Mouse (Mus musculus) mouse embryonic stem cell (cell line): ENCODE data around the gene Mfng.

Experiments
- in situ Hi-C, 2 experiments: fragments of 300-500 bp; cut with MboI; formaldehyde crosslinking; loops; 1 replicate in 1 of 2; 3 replicates in 1 of 2; pipeline ENCODE4 v1.14.3; 2019 to 2020; ENCODE audit warnings: low sequenced_read_pairs in 2 of 2, low pct_unique_long_range_greater_than_20kb in 1 of 2, mixed read lengths in 1 of 2; ENCODE audit not compliant: unreplicated experiment in 1 of 2

Mfng gene

GRCm38 (mm10) chr15:78770234-78770982 lies 2.9 kb downstream of the Mfng start:
- in situ Hi-C loops: no loop called here

DNA sequence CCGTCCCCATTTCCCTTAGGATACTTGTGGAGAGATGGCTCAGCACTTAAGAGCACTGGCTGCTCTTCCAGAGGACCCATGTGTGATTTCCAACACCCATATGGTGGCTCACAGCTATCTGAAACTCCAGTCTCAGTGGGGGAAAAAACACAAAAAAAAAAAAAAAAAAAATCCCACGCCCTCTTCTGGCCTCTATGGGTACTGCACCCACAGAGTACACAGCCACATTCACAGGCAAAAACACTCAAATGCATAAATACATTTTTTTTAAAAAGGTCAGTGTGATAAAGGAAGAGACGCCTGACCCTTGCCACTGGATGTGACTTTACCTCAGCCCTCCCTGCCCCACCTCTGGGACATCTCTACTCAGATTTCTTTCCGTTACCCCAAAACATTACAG lies 4.2 kb downstream of the Mfng start:
- in situ Hi-C loops: no loop called here

DNA sequence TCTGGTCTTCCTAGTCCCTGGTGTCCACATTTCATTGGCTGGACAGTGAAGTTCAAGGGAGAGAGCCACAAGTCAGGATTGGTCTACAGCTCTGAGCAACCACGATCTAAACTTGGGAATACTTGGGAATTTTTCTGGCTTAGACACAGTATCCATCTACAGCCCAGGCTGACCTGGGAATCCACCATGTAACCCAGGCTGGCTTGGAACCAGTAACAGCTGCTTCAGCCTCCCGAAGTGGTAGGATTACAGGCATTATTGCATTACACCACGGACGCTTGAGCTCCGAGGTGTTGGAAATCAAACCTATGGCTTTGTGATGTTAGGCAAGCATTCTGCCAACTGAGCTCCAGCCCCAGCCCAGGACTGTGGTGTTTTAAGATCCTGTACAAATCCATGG lies 9.6 kb downstream of the Mfng start:
- in situ Hi-C loops: no loop called here

DNA sequence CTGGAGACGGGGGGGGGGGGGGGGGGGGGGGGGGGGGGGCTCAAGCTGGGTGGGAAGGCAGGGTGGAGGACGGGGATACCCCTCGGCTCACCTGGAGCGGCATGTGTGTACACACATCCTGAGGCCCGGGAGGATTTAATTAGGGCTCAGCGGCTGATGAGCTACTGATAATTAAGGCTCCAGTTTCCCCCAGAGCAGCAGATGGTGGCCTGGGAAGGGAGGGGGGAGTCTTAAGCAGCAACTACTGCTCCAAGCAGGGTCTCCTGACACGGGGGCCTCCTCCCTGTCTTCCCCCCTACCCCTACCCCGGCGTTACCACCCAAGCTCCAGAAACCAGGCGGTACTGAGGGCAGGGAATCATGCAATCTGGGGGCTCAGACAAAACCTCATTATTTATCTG lies 10.1 kb downstream of the Mfng start:
- in situ Hi-C loops: no loop called here

GRCm38 (mm10) chr15:78761112-78761511 lies 12.2 kb downstream of the Mfng start:
- in situ Hi-C loops: no loop called here

DNA sequence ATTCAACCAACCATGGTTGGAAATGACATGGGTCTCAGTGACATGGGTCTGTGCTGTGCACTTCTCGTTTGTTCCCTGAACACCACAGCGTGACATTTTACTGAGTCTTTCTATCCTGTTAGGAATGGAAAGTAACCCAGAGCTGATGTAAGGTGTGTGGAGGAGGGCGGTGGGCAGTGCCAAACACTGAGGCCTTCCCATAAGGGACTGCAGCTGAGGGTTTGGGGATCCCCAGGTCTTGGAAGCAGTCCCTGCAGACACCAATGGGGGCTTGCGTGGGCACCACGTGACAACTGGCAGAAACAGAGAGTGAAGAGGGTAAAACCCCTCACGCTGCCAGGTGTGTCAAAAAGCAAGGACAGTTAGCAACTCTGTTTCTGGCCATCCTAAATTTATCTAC lies 15.1 kb downstream of the Mfng start:
- in situ Hi-C loops: no loop called here

DNA sequence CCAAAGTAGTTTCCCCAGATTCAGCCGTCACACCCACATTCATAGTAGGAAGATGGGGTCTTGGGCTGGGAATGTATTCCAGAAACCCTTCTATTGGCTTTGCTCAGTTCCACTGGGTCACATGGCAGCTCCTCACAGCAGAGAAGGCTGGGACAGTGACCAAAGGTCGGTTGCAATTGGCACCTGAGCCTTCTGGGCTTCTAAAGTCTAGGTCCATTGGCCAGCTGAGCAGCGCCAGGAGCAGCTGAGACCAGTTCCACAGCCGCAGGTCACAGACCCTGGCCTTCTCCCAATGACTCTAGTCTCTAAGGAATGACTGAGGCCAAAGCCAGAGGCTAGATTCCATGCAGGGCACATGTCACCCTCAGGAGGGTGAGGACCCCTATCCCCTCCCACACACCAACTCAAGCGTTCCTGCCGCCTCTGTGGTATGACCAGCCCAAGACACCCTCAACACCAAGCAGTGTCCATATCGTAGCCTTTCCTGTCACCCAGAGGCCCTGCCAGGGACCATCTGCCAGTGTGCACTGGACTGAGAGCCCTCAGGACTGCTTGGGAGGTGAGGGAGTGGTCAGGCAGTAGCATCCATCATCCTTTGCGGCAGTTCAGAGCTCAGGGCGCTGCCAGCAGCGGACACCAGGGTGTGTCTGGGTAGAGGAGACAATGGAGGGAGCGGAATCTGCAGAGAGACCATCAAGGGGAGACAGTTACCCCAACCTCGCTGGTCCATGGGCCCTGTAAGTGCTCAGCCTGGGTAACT lies 17.1 kb downstream of the Mfng start:
- in situ Hi-C loops: no loop called here

- in situ Hi-C loops: no loop called here
Observed at GRCm38 (mm10) chr15:78755226-78755625, 18.0 kb downstream of the Mfng start.

DNA sequence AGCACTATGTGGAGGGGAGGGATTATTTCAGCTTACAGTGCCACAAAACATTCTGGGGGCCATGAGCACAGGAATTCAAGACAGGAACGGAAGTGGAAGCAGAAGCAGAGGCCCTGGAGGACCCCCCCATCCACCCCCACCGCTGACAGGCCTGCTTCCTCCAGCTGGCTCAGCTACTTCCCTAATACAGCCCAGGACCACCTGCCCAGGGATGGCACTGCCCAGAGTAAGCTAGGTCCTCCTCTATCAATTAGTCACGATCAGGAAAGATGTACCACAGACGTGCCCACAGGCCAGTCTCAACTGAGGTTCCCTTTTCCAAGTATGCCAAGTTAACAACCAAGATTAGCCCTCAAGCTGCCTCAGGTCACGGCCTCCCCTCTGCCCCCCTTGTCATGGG lies 19.1 kb downstream of the Mfng start:
- in situ Hi-C loops: no loop called here

DNA sequence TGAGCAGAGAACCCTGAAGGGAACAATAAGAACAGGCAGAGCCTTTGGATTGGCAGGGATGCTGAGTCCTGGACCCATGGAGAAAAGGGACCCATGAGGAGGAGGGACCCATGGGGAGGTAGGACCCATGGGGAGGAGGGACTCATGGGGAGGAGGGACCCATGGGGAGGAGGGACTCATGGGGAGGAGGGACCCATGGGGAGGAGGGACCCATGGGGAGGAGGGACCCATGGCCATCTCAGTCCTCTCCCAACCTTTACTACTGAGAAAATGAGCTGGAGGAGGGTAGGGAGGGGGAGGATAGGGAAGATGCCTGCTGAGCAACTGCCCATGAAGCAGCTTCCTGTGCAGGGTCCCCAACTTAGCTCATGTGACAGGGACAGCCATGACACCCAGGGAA lies 20.3 kb downstream of the Mfng start:
- in situ Hi-C loops: no loop called here

DNA sequence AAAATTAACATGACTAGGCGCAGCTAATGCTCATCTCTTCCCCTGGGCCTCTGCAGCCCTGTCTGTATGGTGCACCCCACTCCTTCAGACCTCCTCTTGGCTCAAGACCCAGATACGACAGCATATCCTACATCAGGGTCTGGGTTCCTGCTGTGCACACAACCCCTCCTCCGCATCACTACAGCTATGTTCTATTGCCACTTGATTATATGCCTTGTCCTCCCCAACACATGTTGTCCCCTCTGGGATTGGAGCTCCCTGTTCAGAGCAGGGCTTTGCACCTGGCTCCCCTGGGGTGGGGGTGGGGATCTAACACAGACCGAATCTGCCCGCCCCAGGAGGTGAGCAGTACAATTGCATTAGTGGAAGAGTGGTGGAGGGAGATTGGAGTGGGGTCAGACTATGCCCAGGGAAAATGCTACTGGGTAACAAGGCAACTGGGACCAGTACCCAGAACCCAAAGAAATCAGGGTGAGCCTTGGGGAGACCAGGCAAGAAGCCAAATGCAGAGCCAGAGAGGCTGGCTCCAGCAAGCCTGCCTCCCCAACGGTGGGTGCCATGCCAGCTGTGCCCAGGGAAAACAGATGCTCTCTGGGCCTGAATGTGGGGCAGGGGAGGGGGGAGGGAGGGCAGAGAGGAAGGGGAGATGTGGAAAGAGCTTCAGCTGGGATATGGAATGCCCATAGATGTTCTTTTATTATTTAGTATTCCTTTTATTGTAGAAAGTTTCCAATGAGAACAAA lies 22.5 kb downstream of the Mfng start:
- in situ Hi-C loops: no loop called here

DNA sequence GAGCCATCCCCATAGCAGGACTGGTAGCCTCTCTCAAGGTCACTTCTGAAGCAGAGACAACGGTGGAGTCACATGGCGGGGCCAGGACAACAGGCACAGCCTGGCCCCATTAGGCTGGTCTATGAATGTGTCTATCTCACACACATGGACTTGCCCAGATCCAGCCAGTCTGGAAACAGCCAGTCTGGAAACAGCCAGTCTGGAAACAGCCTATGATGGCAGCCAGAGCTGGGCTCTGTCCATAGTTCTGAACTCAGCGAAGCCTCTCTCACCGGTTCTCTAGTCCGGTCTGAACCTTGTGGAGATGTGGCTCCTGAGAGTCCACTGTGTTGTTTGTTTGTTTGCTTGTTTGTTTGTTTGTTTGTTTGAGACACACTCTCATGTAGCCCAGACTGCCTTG lies 23.4 kb downstream of the Mfng start:
- in situ Hi-C loops: no loop called here

DNA sequence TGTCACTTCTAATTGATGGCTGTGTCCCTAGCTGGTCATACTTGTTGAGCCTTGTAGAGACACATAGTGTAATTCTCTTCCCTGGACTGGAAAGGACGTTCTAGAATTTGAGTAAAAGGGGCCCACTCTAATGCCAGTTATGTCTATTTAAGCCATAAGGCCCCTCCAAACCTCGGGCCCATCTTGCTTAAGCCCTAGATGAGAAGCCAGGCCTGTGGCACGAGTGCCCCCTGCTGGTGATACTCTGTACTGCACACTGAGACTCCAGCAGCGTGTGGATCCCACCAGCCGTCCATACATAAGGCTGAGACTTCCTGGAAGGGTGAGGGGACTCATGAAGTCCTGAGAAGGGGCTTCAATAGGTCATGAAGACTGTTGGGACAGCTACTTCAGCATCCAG lies 29.1 kb downstream of the Mfng start:
- in situ Hi-C loops: no loop called here

DNA sequence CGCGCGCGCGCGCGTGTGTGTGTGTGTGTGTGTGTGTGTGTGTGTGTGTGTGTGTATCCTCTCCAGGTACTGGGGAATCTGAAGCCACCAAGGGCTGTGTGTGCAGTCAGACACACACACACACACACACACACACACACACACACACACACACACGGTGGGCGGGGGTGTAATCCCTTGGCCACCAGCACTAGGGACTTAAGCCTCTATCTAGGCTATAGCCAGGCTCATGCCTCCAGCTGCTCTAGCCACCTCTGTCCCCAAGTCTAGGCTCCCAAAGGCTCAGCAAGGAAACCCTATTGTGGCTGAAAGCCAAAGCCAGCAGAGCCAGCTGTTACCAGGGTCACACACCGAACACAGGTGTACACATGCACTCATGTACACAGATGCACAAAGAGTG lies 30.4 kb downstream of the Mfng start:
- in situ Hi-C loops: no loop called here

DNA sequence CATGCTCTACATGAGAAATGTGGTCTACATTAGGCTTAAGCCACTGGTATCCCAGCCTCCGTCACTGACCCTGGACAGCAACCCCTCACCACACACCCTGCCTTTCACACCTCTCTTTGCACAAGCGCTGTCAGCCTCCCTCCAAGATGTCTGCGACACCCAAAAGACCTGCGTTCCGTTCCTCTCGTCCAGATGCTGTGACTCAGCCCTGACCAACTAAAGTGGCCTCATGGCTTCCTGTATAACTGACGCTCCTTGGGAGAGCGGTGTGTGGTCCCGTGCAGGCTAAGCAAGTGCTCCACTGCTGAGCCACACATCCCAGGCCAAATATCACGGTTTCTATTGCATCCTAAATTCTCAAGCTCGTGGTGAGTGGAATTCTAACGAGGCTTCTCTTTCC lies 32.6 kb downstream of the Mfng start:
- in situ Hi-C loops: no loop called here

GRCm38 (mm10) chr15:78737146-78737545 lies 36.1 kb downstream of the Mfng start:
- in situ Hi-C loops: loop anchor here (10.0 kb wide), 1 partner anchor 112 kb away; no protein-coding TSS in a partner anchor

GRCm38 (mm10) chr15:78736681-78737100 lies 36.6 kb downstream of the Mfng start:
- in situ Hi-C loops: loop anchor here (10.0 kb wide), 1 partner anchor 112 kb away; no protein-coding TSS in a partner anchor

GRCm38 (mm10) chr15:78736181-78736579 lies 37.1 kb downstream of the Mfng start:
- in situ Hi-C loops: loop anchor here (10.0 kb wide), 1 partner anchor 111 kb away; no protein-coding TSS in a partner anchor
